Mouse (Mus musculus) right cerebral cortex, postnatal 36 days (tissue): Measurements from ENCODE around the gene Gm49380.

ENCODE experiments used
- DNase-seq, 2 experiments: peaks; one replicate each; pipeline ENCODE4 v3.0.0; 2022; ENCODE audit warnings: low spot score in 2 of 2, mixed read lengths in 1 of 2

The Gm49380 gene

GRCm38 (mm10) chr9:44113105-44113789, at the start of gene Gm49380, which contains the start of gene Rnf26:
TSS of gene Gm49380 (minus strand) at chr9:44113500.
TSS of gene Rnf26 (minus strand) at chr9:44113517.
- peak; percentile 91 to 94 for DNase-seq

DNA sequence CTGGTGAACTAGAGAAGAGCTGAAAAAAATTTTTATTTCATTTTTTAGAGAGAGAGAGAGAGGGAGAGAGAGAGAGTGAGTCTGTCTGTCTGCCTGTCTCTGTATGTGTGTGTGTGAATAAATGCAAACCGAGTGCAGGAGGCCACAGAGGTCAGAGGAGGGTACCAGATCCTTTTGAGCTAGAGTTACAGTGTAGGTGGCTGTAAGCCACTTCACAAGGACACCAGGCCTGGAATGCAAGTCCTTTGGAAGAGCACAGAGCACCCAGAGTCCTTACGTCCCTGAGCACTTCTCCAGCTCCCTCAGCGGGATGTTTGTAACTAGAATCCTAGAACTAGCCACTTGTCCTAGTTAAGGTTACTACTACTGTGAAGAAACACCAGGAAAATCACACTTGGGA, 46.6 kb upstream of the Gm49380 start:
- DNase-seq = no peak

- no peak for DNase-seq
Observed at GRCm38 (mm10) chr9:44147290-44147689, 34.0 kb upstream of the Gm49380 start.

GRCm38 (mm10) chr9:44144718-44145060, 31.4 kb upstream of the Gm49380 start:
- no peak for DNase-seq

DNA sequence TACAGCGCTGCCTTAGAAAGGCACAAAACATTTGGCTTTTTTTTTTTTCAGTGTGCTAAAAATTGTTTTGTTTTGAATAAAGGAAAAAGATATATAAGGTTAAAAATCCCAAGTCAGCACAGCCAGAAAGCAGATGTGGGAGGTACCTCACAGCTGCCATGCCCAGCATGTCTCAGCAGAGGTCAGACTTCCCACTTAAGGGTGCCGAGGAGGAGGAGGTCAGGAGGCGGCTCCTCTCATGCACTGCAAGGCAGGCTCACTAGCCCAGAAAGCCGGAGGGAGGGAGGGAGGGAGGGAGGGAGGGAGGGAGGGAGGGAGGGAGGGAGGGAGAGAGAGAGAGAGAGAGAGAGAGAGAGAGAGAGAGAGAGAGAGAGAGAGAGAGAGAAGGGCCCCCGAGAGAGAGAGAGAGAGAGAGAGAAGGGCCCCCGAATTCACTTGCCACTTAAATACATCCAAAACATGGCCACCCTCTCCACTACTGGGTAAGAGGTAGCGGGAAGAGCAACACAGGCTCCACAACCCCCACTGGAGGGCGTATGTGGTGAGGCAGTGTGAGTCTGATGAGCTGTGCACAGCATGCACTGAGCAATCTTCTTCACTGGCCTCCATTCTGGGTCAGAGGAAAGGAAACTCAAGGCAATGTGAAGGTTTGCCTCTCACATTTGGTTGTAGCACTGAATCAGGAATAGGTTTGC, 30.9 kb upstream of the Gm49380 start:
- no peak for DNase-seq

DNA sequence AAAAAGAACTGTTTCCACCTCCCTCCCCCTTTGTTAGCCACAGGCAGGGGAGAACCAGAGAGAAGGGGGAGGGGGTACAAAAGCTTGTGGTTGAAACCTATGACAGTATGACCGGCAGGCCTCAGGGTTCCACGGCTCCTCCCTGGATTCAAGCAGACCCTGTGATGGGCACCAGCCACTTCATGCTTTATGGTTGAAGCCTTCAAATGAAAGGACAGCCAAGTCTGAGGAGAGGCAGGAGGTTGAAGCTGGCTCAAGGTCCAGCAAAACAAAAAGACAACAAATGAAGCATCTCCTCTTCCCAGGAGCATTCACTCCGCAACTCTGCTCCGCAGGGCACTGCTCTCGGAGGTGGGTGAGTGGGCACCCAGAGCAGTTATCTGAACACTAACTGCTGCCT, 30.1 kb upstream of the Gm49380 start:
- no peak for DNase-seq

- no peak for DNase-seq
Observed at GRCm38 (mm10) chr9:44141951-44142350, 28.7 kb upstream of the Gm49380 start.

GRCm38 (mm10) chr9:44137846-44138245, 24.5 kb upstream of the Gm49380 start:
- no peak for DNase-seq

DNA sequence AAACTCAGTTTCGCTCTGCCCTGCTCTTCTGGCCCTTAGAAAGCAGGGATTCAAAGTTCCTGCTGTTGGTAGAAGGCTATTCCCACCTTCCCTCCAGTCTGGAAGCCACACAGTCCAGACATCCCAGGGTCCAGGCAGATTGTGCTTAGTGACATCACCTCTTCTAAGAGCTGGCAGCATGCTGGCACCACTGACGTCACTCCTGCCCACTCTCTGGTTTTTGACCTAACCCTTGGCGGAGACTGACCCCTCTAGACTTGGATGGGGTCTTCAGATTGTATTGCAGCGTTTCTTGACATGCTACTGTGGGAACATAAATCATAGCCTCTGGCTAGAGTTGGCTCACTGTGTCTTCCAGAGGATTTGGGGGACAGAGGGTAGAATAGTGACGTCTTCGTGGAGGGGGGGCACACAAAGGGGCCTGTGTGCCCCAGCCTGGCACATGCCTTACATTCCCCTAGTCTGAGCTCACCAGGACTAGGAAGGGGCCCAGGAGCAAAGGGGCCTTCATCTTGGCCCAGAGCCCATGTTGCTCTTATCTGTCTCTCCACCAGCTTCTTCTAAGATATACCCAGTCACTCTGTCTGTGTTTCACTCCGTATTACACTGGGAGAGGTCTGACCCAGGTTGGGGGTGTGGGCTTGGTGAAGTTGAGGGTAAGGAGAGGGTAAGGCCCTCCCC, 22.6 kb upstream of the Gm49380 start:
- DNase-seq = no peak

GRCm38 (mm10) chr9:44134851-44135730, 21.8 kb upstream of the Gm49380 start:
- DNase-seq = no peak

DNA sequence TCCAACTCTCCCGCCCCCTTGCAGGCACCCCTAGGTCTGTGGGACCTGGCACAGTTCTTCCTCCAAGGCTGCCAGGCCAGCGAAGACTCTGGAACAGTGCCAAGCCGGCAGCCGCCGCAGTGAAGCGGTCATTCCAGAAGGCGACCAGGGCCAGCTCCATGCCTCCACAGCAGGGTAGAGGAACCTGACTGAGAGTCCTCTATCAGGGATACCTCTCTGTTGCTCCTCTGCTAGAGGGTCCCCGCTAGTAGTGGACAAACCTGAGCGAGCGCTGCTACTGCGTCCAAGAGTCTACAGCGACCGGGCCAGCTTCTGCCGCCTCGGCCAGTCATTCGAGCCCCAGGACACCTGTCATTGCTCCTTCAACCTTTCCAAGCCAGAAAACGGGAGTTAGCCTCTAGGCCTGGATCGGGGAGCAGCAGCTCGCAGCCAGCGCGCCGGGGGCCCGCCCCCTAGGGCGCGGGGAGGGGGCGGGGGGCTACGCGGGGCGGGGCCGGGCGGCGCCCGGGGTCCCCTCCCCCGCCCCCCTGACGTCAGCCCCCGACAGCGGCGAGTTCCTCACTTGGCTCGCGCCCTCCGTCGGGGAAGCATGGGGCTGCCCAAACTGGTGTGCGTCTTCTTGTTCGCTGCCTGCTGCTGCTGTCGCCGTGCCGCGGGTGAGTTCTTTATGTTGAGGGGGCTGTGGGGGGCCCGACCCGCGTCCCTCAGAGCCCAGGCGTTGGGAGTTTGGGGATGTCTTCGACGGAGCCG, 21.0 kb upstream of the Gm49380 start, which contains the start of gene Mcam:
Mcam (plus strand) TSS at position 369 of the 750 bp plus-strand sequence.
- no peak for DNase-seq

GRCm38 (mm10) chr9:44133287-44133686, 20.0 kb upstream of the Gm49380 start:
- DNase-seq = no peak

- no peak for DNase-seq
Observed at GRCm38 (mm10) chr9:44132200-44132599, 18.9 kb upstream of the Gm49380 start.

DNA sequence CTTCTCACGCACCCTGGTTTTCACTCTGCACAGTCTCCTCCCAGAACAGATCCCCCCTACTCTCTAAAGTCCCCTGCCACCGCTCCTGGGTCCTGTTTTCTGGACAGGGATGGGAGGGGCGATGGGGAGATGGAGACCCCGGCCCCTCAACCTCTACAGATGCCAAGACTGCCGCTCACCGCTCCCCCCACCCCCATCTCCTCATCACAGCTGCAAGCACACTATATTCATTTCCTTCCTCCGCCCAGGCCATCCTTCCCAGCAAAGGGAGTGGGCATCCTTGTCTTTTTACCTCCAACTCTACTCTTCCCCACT, 17.9 kb upstream of the Gm49380 start:
- DNase-seq = no peak

- DNase-seq = no peak
Observed at GRCm38 (mm10) chr9:44130581-44131275, 17.4 kb upstream of the Gm49380 start.

DNA sequence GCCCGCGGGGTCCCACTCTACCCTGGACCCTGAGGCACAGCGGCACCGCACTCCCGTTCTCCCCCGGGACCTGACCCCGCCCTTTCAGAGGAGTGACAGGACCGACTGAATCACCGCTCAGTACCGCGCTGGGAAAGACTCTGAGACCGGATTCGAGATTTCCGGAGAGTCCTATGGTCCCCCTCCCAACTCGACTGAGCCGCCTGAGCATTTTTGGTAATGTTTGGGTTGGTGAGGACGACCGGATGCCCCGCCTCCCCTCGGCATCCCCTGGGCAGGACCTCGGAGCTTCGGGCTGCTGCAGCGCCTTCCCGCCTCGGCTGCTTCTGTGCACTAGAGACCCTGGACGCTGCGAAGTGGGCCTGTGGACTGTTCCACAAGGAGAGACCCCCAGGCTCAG, 16.7 kb upstream of the Gm49380 start:
- DNase-seq = no peak

GRCm38 (mm10) chr9:44129633-44130032, 16.3 kb upstream of the Gm49380 start:
- DNase-seq = no peak

GRCm38 (mm10) chr9:44127351-44127801, 14.1 kb upstream of the Gm49380 start:
- no peak for DNase-seq

GRCm38 (mm10) chr9:44126746-44127145, 13.4 kb upstream of the Gm49380 start:
- DNase-seq = no peak
